Mouse (Mus musculus): ENCODE results near the gene Lsm12. TPM values are rescaled to one million over a fixed set of nuclear protein-coding genes. Genes with fewer than 3 reads are reported as not detected.

Lsm12 gene
- polyA plus RNA-seq, 1 experiment from 2014 or later, result 137 TPM

DNA sequence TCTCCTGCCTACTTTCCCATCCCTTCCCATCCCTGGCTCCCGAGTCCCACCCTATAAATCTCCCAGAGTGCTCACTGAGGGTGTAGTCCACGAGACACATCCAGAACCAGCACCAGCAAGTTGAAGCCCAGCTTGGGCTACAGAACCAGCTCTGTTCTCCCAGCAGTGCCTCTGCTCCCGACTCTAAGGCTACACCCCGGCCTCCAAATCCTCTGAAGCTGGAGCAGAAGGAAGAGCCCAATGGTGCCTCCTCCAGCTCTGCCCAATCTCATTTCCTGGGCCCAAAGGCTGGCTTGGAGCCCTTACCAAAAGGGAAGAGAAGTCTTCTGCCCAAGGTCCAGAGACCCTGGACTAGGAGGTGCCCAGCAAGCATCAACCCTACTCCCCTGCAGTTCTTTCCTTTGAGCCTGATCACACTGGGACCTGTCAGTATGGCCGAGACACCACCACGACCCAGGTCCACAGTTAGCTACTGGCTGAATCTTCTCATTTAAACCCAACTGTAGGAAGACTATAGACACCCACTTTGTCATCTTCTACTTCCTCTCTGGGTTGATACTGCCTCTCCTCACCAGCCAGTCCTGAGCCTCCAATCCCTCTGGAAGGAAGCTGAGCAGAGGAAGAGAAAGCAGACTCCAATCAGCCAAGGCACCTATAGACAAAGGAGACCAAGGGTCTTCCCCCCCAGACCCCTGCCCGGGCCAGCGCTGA lies 36.3 kb upstream of the Lsm12 start:
- H3K36me3 ChIP-seq (replicated peaks), result peaks cover 14% of the 10 kb centered on the region
- WGBS, result 90% methylated on average over 8 of the region's 8 CpGs
- peak overlapping the region; percentile 54 for H3K27ac ChIP-seq
- no peak for DNase-seq (ENCODE audit: extremely low spot score, low spot score)
- peaks cover 87% of the 10 kb centered on the region for H3K4me1 ChIP-seq
- H3K27me3 ChIP-seq (ENCODE audit: poor library complexity, severe bottlenecking), result peaks cover 32% of the 10 kb centered on the region
- no peak overlapping the region for H3K4me3 ChIP-seq
- no peaks in the 10 kb centered on the region for H3K9me3 ChIP-seq

- Histone ChIP-seq H3K27ac (no peak overlapping the region), H3K4me1 (peaks cover 87% of the 10 kb centered on the region), H3K27me3 (ENCODE audit: poor library complexity, severe bottlenecking) (peaks cover 23% of the 10 kb centered on the region), H3K4me3 (no peak overlapping the region), H3K9me3 (no peaks in the 10 kb centered on the region), H3K36me3 (replicated peaks) (peaks cover 14% of the 10 kb centered on the region)
- WGBS, result 75% methylated on average over 6 of the region's 6 CpGs
- no peak for DNase-seq (ENCODE audit: extremely low spot score, low spot score)
These were observed 35.4 kb upstream of the Lsm12 start for GRCm38 (mm10) chr11:102220451-102220850.

DNA sequence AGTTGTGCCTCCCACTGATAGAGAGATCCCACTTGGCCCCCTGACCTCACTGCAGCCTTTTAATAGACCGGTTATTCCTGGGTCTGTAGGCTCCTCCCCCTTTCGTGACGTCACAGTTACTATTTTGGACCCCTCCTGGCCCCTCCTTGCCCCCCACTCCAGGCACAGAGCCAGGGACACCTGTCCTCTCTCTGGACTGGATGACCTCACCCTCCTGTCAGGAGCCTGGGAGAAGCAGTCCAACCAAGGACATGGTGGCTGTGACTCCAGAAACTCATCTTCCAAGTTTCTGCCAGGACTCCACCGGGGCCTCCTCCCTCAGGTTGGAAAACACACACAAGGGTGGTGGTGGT lies 34.9 kb upstream of the Lsm12 start:
- Histone ChIP-seq H3K27ac (no peak overlapping the region), H3K9me3 (no peaks in the 10 kb centered on the region), H3K36me3 (replicated peaks) (peaks cover 14% of the 10 kb centered on the region), H3K27me3 (ENCODE audit: poor library complexity, severe bottlenecking) (peaks cover 18% of the 10 kb centered on the region), H3K4me1 (peaks cover 87% of the 10 kb centered on the region), H3K4me3 (no peak overlapping the region)
- no peak for DNase-seq (ENCODE audit: extremely low spot score, low spot score)
- WGBS, result 78% methylated on average over 4 of the region's 4 CpGs

DNA sequence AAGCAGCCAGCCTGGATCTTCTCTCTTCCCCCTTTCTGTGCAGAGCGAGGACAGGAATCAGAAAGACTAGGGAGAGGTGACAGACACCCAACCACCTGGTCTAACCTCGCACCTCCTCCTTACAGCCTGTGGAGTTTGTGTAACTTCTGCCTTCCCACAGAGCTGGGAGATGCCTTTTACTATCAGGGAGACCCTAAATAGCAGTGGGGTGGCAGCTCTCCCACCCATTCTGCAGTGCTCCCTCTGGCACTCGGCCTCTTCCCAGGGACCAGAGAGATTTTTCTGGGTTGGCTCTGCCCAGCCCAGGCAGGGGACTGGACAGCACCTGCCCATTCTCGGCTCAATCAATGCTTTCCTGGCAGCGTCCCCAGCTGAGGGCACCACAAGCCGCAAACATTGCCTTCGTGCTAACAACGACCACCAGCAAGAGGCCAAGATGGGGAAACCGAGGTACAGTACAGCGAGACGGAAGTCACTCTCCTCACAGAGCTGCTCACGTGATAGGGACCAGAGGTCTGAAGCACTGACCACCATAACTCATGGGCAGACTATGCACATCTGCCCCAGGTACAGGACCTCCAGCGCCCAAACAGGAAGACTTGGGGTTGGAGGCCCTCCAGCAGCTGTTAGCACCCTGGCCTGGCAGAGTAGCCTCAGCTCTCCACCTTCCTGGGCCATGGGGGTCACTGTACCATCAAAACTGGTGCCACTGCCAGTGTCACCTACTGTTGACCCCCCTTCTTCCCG lies 34.3 kb upstream of the Lsm12 start:
- peak overlapping the region; percentile 82 for H3K27ac ChIP-seq
- H3K4me3 ChIP-seq, result peak overlapping the region; percentile 39
- 77% methylated on average over 14 of the region's 14 CpGs for WGBS
- no peaks in the 10 kb centered on the region for H3K9me3 ChIP-seq
- DNase-seq (ENCODE audit: extremely low spot score, low spot score), result no peak
- peaks cover 87% of the 10 kb centered on the region for H3K4me1 ChIP-seq
- peaks cover 14% of the 10 kb centered on the region for H3K36me3 ChIP-seq (replicated peaks)
- peaks cover 12% of the 10 kb centered on the region for H3K27me3 ChIP-seq (ENCODE audit: poor library complexity, severe bottlenecking)

DNA sequence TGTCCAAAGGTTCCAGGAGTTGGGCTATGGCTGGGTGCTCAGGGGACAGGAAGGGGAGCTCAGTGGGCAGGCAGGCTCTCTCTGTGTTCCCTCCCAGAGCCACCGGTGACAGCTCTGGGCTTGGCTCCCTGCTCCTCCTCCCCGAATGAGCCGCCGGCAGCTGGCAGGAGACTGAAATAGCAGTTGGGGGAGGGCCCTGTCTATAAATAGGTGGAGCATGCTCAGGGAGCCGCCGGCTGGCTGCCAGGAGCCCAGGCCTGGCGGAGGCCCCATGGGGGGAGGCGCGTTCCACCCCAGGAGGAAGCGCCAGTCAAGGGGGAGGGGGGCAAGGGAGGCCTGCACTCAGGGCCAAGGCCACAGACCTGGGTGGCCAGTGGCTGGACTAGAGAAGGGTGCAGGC lies 33.7 kb upstream of the Lsm12 start:
- peaks cover 87% of the 10 kb centered on the region for H3K4me1 ChIP-seq
- no peaks in the 10 kb centered on the region for H3K9me3 ChIP-seq
- peak overlapping the region; percentile 82 for H3K27ac ChIP-seq
- peak; percentile 72 for DNase-seq (ENCODE audit: extremely low spot score, low spot score)
- under 1% methylated on average over 10 of the region's 10 CpGs for WGBS
- H3K27me3 ChIP-seq (ENCODE audit: poor library complexity, severe bottlenecking), result peaks cover 6% of the 10 kb centered on the region
- H3K4me3 ChIP-seq, result peak overlapping the region; percentile 39
- peaks cover 14% of the 10 kb centered on the region for H3K36me3 ChIP-seq (replicated peaks)

- H3K36me3 ChIP-seq (replicated peaks), result peaks cover 14% of the 10 kb centered on the region
- 73% methylated on average over 7 of the region's 7 CpGs for WGBS
- DNase-seq (ENCODE audit: extremely low spot score, low spot score), result no peak
- no peaks in the 10 kb centered on the region for H3K27me3 ChIP-seq (ENCODE audit: poor library complexity, severe bottlenecking)
- no peaks in the 10 kb centered on the region for H3K9me3 ChIP-seq
- H3K4me3 ChIP-seq, result peak overlapping the region; percentile 39
- H3K4me1 ChIP-seq, result peaks cover 84% of the 10 kb centered on the region
- peak overlapping the region; percentile 82 for H3K27ac ChIP-seq
These were observed 32.9 kb upstream of the Lsm12 start for GRCm38 (mm10) chr11:102217876-102218430.

DNA sequence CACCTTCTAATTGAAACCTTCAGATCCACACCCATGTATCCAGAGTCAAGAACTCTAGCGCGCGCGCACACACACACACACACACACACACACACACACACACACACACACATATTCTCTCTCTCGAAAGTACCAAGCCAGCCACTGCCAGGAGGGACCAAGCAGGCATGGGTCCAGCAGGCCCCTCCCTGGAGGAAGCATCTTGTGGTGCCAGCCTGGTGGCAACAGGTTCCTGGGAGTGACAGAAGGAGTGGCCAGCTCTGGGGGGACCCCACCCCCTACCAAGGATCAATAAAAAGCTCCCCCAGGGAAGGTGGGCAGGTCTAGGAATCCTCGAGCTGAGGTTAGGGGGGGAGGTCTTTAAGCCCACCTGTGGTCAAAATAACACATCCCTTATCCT lies 32.3 kb upstream of the Lsm12 start:
- no peak overlapping the region for H3K4me3 ChIP-seq
- no peak for DNase-seq (ENCODE audit: extremely low spot score, low spot score)
- H3K9me3 ChIP-seq, result no peaks in the 10 kb centered on the region
- H3K27me3 ChIP-seq (ENCODE audit: poor library complexity, severe bottlenecking), result no peaks in the 10 kb centered on the region
- H3K4me1 ChIP-seq, result peaks cover 81% of the 10 kb centered on the region
- H3K36me3 ChIP-seq (replicated peaks), result peaks cover 14% of the 10 kb centered on the region
- no peak overlapping the region for H3K27ac ChIP-seq
- 82% methylated on average over 6 of the region's 6 CpGs for WGBS

GRCm38 (mm10) chr11:102216886-102217240 lies 31.8 kb upstream of the Lsm12 start:
- no peak for DNase-seq (ENCODE audit: extremely low spot score, low spot score)
- 68% methylated on average over 5 of the region's 5 CpGs for WGBS
- H3K9me3 ChIP-seq, result no peaks in the 10 kb centered on the region
- no peaks in the 10 kb centered on the region for H3K27me3 ChIP-seq (ENCODE audit: poor library complexity, severe bottlenecking)
- peaks cover 9% of the 10 kb centered on the region for H3K36me3 ChIP-seq (replicated peaks)
- no peak overlapping the region for H3K27ac ChIP-seq
- H3K4me3 ChIP-seq, result no peak overlapping the region
- H3K4me1 ChIP-seq, result peaks cover 79% of the 10 kb centered on the region

DNA sequence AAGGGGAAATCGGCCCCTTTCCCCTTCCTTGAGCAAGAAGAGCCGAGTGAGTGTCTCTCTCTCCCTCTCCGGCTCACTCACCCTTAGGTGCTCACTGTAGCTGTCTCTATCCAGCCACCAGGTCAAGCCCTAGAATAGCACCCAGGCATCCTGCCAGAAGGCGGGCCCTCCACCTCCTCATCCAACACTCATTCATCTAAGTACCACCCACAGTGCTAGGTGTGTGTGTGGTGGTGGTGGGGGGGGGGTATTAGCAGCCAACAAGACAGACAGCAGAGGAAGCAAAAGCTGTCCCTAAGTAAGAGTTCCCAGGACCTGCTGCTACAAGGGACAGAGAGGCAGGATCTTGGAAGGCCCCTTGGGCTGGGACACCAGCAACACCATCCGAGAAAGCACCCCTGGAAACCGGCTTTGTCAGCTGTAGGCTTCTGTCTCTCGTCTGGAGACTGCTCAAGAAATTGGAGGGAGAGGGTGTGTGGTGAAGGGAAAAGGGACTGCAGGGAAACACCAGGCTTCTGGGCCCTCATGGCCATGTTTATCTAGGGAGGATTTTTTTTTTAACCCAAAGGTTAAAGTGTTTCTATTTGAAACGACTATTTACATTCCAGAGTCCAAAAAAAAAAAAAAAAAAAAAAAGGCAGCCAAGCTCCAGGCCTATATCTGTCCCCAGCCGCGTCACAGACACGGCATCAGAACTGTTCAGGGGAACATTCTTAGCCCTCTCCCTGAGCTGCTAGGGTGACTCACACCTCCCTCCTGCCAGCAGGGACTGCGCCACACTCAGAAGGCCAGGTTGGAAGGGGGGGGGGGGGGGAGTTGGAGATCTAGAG lies 31.2 kb upstream of the Lsm12 start:
- Histone ChIP-seq H3K4me1 (peaks cover 82% of the 10 kb centered on the region), H3K9me3 (no peaks in the 10 kb centered on the region), H3K27ac (no peak overlapping the region), H3K4me3 (no peak overlapping the region), H3K27me3 (ENCODE audit: poor library complexity, severe bottlenecking) (no peaks in the 10 kb centered on the region), H3K36me3 (replicated peaks) (peaks cover 8% of the 10 kb centered on the region)
- WGBS, result 62% methylated on average over 12 of the region's 12 CpGs
- no peak for DNase-seq (ENCODE audit: extremely low spot score, low spot score)

- Histone ChIP-seq H3K27me3 (ENCODE audit: poor library complexity, severe bottlenecking) (no peaks in the 10 kb centered on the region), H3K4me1 (peaks cover 88% of the 10 kb centered on the region), H3K9me3 (no peaks in the 10 kb centered on the region), H3K27ac (no peak overlapping the region), H3K36me3 (replicated peaks) (peaks cover 7% of the 10 kb centered on the region), H3K4me3 (no peak overlapping the region)
- no peak for DNase-seq (ENCODE audit: extremely low spot score, low spot score)
- WGBS, result 83% methylated on average over 11 of the region's 11 CpGs
These were observed 30.4 kb upstream of the Lsm12 start for GRCm38 (mm10) chr11:102215511-102215910.

DNA sequence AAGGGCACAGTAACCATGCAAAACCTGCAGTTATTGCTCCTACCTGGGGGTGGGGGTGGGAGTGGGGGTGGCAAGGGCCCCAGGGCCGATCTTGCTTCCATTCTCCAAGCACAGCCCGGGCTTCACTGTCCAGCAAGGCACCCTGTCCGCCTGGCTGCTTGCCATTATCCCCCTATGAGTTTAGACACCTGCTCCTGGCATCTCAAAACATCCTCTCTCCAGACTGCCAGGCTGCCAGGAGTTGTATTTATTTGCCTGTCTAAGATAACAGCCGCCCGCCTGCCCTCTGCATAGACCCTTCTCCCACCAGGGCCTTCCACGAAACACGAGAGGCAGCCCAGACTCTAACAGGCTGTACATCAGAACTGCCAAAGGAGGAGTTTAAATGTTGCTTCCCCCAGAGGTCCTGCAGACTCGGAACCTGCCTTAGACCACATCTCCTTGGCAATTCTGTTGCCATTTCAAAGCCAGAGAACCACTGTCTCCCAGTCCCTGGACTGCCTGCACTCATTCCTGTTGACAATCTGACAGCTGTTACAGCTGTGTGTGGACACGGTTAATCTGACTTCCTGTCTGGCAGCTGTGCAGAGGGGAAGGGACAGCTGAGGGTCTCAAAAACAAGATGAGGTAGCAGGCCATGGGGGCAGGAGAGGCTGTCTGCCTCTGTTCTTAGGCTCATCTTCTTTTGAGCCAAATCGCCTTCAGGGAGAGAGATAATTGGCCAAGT lies 29.5 kb upstream of the Lsm12 start:
- no peaks in the 10 kb centered on the region for H3K9me3 ChIP-seq
- no peaks in the 10 kb centered on the region for H3K27me3 ChIP-seq (ENCODE audit: poor library complexity, severe bottlenecking)
- peaks cover 88% of the 10 kb centered on the region for H3K4me1 ChIP-seq
- no peak overlapping the region for H3K4me3 ChIP-seq
- no peaks in the 10 kb centered on the region; the same call in 1 of the 2 replicates for H3K36me3 ChIP-seq (replicated peaks)
- peak overlapping the region; percentile 35; the same call in 1 of the 2 replicates for H3K27ac ChIP-seq
- WGBS, result 78% methylated on average over 10 of the region's 10 CpGs
- DNase-seq (ENCODE audit: extremely low spot score, low spot score), result no peak

DNA sequence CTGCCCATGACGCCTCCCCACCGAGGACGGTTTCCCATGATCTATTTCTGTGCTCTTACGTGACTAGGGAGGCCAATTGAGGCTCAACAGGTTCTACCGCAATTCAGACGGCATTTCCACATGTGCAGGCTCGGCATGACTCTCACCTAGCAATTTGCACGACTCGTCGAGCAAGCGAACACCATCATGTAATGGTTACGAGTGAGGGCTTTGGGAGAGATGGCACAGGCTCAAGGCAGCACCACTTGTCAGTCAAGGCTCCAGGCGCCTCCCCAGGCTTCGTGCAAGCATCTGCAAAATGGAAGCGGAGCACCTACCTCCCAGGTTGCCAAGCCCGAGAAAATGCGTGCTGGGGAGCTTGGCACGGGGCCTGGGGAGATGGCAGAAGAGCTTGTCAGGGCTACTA lies 26.8 kb upstream of the Lsm12 start:
- Histone ChIP-seq H3K36me3 (replicated peaks) (peaks cover under 1% of the 10 kb centered on the region; the same call in 1 of the 2 replicates), H3K4me1 (peaks cover 88% of the 10 kb centered on the region)
- WGBS, result 84% methylated on average over 18 of the region's 18 CpGs

More for the DNA sequence above, 26.8 kb upstream of the Lsm12 start:
- no peaks in the 10 kb centered on the region for H3K27me3 ChIP-seq (ENCODE audit: poor library complexity, severe bottlenecking)
- no peaks in the 10 kb centered on the region for H3K9me3 ChIP-seq
- no peak overlapping the region for H3K4me3 ChIP-seq
- no peak overlapping the region for H3K27ac ChIP-seq
- no peak for DNase-seq (ENCODE audit: extremely low spot score, low spot score)
